Mouse (Mus musculus): ENCODE results near the gene Car4.

DNA sequence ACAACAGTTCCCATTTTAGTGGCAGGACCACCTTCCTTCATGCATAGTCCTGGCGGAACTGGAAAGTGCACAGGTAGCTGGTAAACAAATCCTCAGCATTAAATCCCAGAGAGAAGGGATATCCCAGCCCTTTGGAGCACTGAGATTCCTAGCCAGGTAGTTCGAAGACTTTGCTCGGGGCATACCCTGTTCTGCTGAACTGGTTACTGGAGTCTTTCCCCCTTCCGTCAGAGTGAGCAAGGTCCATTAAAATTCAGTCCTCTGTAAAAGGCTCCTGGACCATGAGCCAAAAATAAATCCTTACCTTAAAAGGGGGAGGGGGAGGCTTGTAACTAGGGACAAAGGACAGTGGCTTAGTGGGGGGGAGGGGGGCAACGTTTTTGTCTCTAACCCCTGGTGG lies 1.6 kb downstream of the Car4 start:
- no peak for TF ChIP-seq GATA1 (IDR thresholded peaks at IDR 0.05; ENCODE audit: borderline replicate concordance, low read length)
- TF ChIP-seq FLI1 (IDR thresholded peaks at IDR 0.05; ENCODE audit: low read length): no peak
